Mouse (Mus musculus) cerebellum, adult 11-12 months (tissue): Measurements from ENCODE around the gene Faim.
A peak's percentile ranks its signal among the peaks of the same experiment; 100 is the strongest.

ENCODE experiments used
- DNase-seq: peaks from one replicate; pipeline ENCODE4 v3.0.0; 2022

The Faim gene

GRCm38 (mm10) chr9:98976081-98976480 lies 10.1 kb upstream of the Faim start:
- DNase-seq, result no peak

- no peak for DNase-seq
These were observed 9.7 kb upstream of the Faim start for GRCm38 (mm10) chr9:98976520-98976919.

GRCm38 (mm10) chr9:98979431-98980416 lies 6.4 kb upstream of the Faim start:
- peak; percentile 76 for DNase-seq

GRCm38 (mm10) chr9:98986476-98987096 lies 413 bp downstream of the Faim start:
- DNase-seq, result no peak

- no peak for DNase-seq
These were observed 958 bp downstream of the Faim start for GRCm38 (mm10) chr9:98987131-98987530.

- DNase-seq, result no peak
These were observed 7.9 kb downstream of the Faim start for GRCm38 (mm10) chr9:98994103-98994502.

GRCm38 (mm10) chr9:98999881-99000339 lies 13.7 kb downstream of the Faim start:
- DNase-seq, result peak; percentile 90

GRCm38 (mm10) chr9:99001326-99001725 lies 15.2 kb downstream of the Faim start:
- no peak for DNase-seq

- no peak for DNase-seq
These were observed 23.1 kb downstream of the Faim start for GRCm38 (mm10) chr9:99009069-99009897.

- DNase-seq, result no peak
These were observed 23.7 kb downstream of the Faim start for GRCm38 (mm10) chr9:99009898-99010199.

- no peak for DNase-seq
These were observed 30.1 kb downstream of the Faim start for GRCm38 (mm10) chr9:99016301-99016700.

- DNase-seq, result no peak
These were observed 30.6 kb downstream of the Faim start for GRCm38 (mm10) chr9:99016759-99017158.

GRCm38 (mm10) chr9:99017679-99018078 lies 31.5 kb downstream of the Faim start:
- no peak for DNase-seq

GRCm38 (mm10) chr9:99021166-99021565 lies 35.0 kb downstream of the Faim start:
- no peak for DNase-seq

- no peak for DNase-seq
These were observed 35.6 kb downstream of the Faim start for GRCm38 (mm10) chr9:99021751-99022150.

GRCm38 (mm10) chr9:99032031-99032430 lies 45.9 kb downstream of the Faim start:
- DNase-seq, result no peak

- no peak for DNase-seq
These were observed 47.9 kb downstream of the Faim start for GRCm38 (mm10) chr9:99034111-99034510.

- no peak for DNase-seq
These were observed 49.4 kb downstream of the Faim start, which contains the start of gene Gm1123 for GRCm38 (mm10) chr9:99035575-99035974. Gene Gm1123, minus strand, starts transcription at chr9:99035715.

GRCm38 (mm10) chr9:99041994-99042393 lies 55.8 kb downstream of the Faim start:
- DNase-seq, result no peak

- no peak for DNase-seq
These were observed 56.5 kb downstream of the Faim start for GRCm38 (mm10) chr9:99042641-99043040.

GRCm38 (mm10) chr9:99044761-99045160 lies 58.6 kb downstream of the Faim start:
- DNase-seq, result peak; percentile 65

- no peak for DNase-seq
These were observed 62.6 kb downstream of the Faim start for GRCm38 (mm10) chr9:99048724-99049250.

- DNase-seq, result no peak
These were observed 63.6 kb downstream of the Faim start for GRCm38 (mm10) chr9:99049760-99050159.
